Mouse (Mus musculus): ENCODE measurements around the gene Nsg2. TPM values are rescaled to one million over a fixed set of nuclear protein-coding genes. Genes with fewer than 3 reads are reported as not detected.

The Nsg2 gene
- polyA plus RNA-seq (2014; fragmentation: Nextera tagmentation; extraction: Ambion mirVana) = 8.0 and 9.8 TPM in 2 replicates

GRCm38 (mm10) chr11:32000281-32000680 is at the start of gene Nsg2:
TSS of gene Nsg2 (plus strand) at chr11:32000463.
- Histone ChIP-seq H3K9me3 (replicated peaks; ENCODE audit: control insufficient read depth, low read length) (no peaks in the 10 kb centered on the region), H3K4me2 (ENCODE audit: low read depth, low read length) (peak within 1 kb of the TSS; percentile 49), H3K9ac (replicated peaks; ENCODE audit: low read length) (peak within 1 kb of the TSS; percentile 43), H3K4me1 (ENCODE audit: control insufficient read depth, insufficient read depth, low read length) (peaks cover 3% of the 10 kb centered on the region), H3K27ac (replicated peaks; ENCODE audit: low read depth, low read length) (no peak within 1 kb of the TSS), H3K4me3 (ENCODE audit: low read depth, low read length) (peak within 1 kb of the TSS; percentile 14; the same call in 1 of the 2 replicates), H3K36me3 (replicated peaks; ENCODE audit: control insufficient read depth, insufficient read depth, low read depth, low read length) (no peaks in the 10 kb centered on the region), H3K27me3 (ENCODE audit: control insufficient read depth, insufficient read depth, low read length) (no peaks in the 10 kb centered on the region)
- ATAC-seq (replicated peaks; ENCODE audit: insufficient number of reproducible peaks, low FRiP score, low TSS enrichment, low read depth) (peak; percentile 60; the same call in 1 of the 2 replicates), DNase-seq (ENCODE audit: low spot score) (peak; percentile 87)
- WGBS = under 1% methylated on average over 16 of the region's 16 CpGs

DNA sequence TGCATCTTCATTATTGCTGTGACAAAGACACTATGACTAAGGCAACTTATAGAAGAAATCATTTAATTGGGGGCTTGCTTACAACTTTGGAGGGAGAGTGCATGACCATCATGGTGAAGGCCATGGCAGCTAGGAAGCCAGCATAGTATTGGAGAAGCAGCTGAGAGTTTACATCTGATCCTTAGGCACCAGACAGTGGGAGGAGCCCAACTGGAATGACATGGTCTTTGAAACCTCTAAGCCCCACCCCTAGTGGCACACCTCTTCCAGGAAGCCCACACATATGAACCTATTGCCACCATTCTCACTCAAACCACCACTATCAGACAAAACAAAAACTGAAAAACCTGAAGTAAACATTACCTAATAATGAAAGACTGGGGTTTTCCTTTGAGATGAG is 40.2 kb upstream of the Nsg2 start:
- ATAC-seq (replicated peaks; ENCODE audit: insufficient number of reproducible peaks, low FRiP score, low TSS enrichment, low read depth) (no peak), DNase-seq (ENCODE audit: low spot score) (no peak)
- no peak overlapping the region for H3K4me2 ChIP-seq (ENCODE audit: low read depth, low read length)
- no peaks in the 10 kb centered on the region for H3K27me3 ChIP-seq (ENCODE audit: control insufficient read depth, insufficient read depth, low read length)
- no peaks in the 10 kb centered on the region for H3K9me3 ChIP-seq (replicated peaks; ENCODE audit: control insufficient read depth, low read length)
- no peak overlapping the region for H3K27ac ChIP-seq (replicated peaks; ENCODE audit: low read depth, low read length)
- H3K36me3 ChIP-seq (replicated peaks; ENCODE audit: control insufficient read depth, insufficient read depth, low read depth, low read length) = no peaks in the 10 kb centered on the region
- H3K9ac ChIP-seq (replicated peaks; ENCODE audit: low read length) = no peak overlapping the region
- H3K4me1 ChIP-seq (ENCODE audit: control insufficient read depth, insufficient read depth, low read length) = no peaks in the 10 kb centered on the region
- H3K4me3 ChIP-seq (ENCODE audit: low read depth, low read length) = no peak overlapping the region

- DNase-seq (ENCODE audit: low spot score) = no peak
- ATAC-seq (replicated peaks; ENCODE audit: insufficient number of reproducible peaks, low FRiP score, low TSS enrichment, low read depth) = no peak
- Histone ChIP-seq H3K9me3 (replicated peaks; ENCODE audit: control insufficient read depth, low read length) (no peaks in the 10 kb centered on the region), H3K27me3 (ENCODE audit: control insufficient read depth, insufficient read depth, low read length) (no peaks in the 10 kb centered on the region), H3K4me2 (ENCODE audit: low read depth, low read length) (no peak overlapping the region), H3K36me3 (replicated peaks; ENCODE audit: control insufficient read depth, insufficient read depth, low read depth, low read length) (no peaks in the 10 kb centered on the region), H3K27ac (replicated peaks; ENCODE audit: low read depth, low read length) (no peak overlapping the region), H3K9ac (replicated peaks; ENCODE audit: low read length) (no peak overlapping the region), H3K4me3 (ENCODE audit: low read depth, low read length) (no peak overlapping the region), H3K4me1 (ENCODE audit: control insufficient read depth, insufficient read depth, low read length) (no peaks in the 10 kb centered on the region)
- WGBS = 95% methylated on average over 1 of the region's 1 CpGs
Measured at GRCm38 (mm10) chr11:31963993-31964392, 36.3 kb upstream of the Nsg2 start.

DNA sequence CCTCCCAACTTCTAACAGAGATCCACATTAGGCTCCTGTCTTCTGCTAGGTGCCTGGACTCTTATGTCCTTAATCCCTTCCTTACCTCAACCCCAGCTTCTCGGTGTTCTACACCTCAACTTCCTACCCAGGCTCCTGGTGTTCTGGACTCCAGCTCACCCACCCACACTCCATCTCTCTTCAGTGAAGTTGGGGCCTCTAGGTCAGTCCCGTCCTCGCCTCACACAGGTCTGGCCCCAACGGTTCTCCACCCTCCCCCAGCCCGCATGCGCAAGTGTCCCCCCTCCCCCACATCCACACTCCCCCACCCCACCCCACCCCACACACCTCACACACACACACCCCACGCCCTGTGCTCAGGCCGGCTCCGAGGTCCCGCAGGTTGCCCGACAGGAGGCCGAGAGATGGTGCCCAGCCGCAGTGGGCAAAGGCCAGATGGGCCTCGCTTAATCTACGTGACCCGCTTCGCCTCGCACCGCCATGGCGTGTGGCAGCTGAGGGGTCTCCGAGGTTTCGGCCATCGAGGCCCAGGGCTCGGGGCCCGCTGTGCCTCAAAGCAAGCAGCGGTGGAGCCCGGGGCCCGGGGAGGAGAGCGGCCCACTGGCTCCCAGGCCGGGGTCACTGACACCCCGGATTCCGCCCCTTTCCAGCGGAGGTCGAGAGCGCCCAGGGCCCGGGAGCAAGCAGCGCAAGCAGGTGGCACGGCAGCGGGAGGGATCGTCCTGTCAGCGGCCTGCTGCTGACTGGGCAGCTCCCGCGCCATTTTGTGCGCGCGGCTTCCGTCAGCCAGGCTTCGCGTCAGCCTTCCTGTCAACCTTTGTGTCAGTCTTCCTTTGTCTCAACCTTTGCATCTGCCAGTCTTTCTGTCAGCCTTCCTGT is 34.8 kb upstream of the Nsg2 start, which contains the start of gene 4930524B15Rik:
TSS of gene 4930524B15Rik (plus strand) at position 337 of the 879 bp plus-strand sequence.
- Histone ChIP-seq H3K9me3 (replicated peaks; ENCODE audit: control insufficient read depth, low read length) (no peaks in the 10 kb centered on the region), H3K36me3 (replicated peaks; ENCODE audit: control insufficient read depth, insufficient read depth, low read depth, low read length) (no peaks in the 10 kb centered on the region), H3K27me3 (ENCODE audit: control insufficient read depth, insufficient read depth, low read length) (no peaks in the 10 kb centered on the region), H3K27ac (replicated peaks; ENCODE audit: low read depth, low read length) (no peak within 1 kb of the TSS), H3K9ac (replicated peaks; ENCODE audit: low read length) (peak within 1 kb of the TSS; percentile 56), H3K4me2 (ENCODE audit: low read depth, low read length) (peak within 1 kb of the TSS; percentile 54), H3K4me3 (ENCODE audit: low read depth, low read length) (peak within 1 kb of the TSS; percentile 17; the same call in 1 of the 2 replicates), H3K4me1 (ENCODE audit: control insufficient read depth, insufficient read depth, low read length) (no peaks in the 10 kb centered on the region)
- DNase-seq (ENCODE audit: low spot score) (peak; percentile 43), ATAC-seq (replicated peaks; ENCODE audit: insufficient number of reproducible peaks, low FRiP score, low TSS enrichment, low read depth) (peak; percentile 65; the same call in 1 of the 2 replicates)
- WGBS = 47% methylated on average over 44 of the region's 49 CpGs

DNA sequence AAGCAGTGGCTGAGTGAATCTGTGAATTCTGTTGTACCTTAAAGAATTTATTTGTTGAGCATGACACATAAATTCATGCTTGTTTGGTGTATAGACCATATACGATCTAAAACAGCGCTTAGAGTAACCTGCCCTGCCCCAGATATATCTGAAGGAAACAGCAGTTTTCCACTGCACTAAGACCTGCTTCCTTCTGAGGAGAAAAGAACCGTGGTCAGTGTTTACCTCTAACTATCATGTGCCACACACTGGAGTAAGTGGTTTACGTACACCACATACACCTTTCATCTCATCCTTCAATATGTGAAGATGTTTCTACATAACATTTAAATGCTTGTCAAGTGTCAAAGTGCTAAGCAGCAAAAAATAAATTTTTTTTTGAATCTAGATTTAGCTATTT is 26.1 kb upstream of the Nsg2 start:
- no peak for ATAC-seq (replicated peaks; ENCODE audit: insufficient number of reproducible peaks, low FRiP score, low TSS enrichment, low read depth)
- Histone ChIP-seq H3K4me2 (ENCODE audit: low read depth, low read length) (no peak overlapping the region), H3K4me3 (ENCODE audit: low read depth, low read length) (no peak overlapping the region), H3K9ac (replicated peaks; ENCODE audit: low read length) (no peak overlapping the region), H3K9me3 (replicated peaks; ENCODE audit: control insufficient read depth, low read length) (no peaks in the 10 kb centered on the region), H3K27ac (replicated peaks; ENCODE audit: low read depth, low read length) (no peak overlapping the region), H3K27me3 (ENCODE audit: control insufficient read depth, insufficient read depth, low read length) (no peaks in the 10 kb centered on the region), H3K4me1 (ENCODE audit: control insufficient read depth, insufficient read depth, low read length) (no peaks in the 10 kb centered on the region), H3K36me3 (replicated peaks; ENCODE audit: control insufficient read depth, insufficient read depth, low read depth, low read length) (no peaks in the 10 kb centered on the region)
- DNase-seq (ENCODE audit: low spot score) = no peak
- 85% methylated on average over 4 of the region's 4 CpGs for WGBS

DNA sequence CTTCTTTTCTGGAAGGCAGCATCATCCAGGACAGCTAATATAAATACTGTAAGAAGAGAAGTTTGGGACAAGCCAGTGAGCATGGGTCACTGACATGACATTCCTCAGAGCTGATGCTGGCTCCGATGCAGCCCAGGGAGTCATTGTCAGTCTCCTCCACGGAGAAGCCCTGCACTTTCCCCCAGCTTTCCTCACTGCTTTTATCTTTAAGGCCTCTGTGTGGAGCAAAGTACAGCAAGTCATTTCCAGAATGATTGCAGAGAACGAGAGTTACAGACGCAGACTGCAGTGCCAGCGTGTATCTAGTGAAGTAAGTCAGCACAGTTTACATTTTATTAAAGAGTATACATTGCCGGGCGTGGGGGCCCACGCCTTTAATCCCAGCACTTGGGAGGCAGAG is 25.4 kb upstream of the Nsg2 start:
- no peak overlapping the region for H3K9ac ChIP-seq (replicated peaks; ENCODE audit: low read length)
- no peaks in the 10 kb centered on the region for H3K4me1 ChIP-seq (ENCODE audit: control insufficient read depth, insufficient read depth, low read length)
- H3K4me3 ChIP-seq (ENCODE audit: low read depth, low read length) = no peak overlapping the region
- H3K27ac ChIP-seq (replicated peaks; ENCODE audit: low read depth, low read length) = no peak overlapping the region
- no peaks in the 10 kb centered on the region for H3K9me3 ChIP-seq (replicated peaks; ENCODE audit: control insufficient read depth, low read length)
- WGBS = 61% methylated on average over 8 of the region's 8 CpGs
- H3K27me3 ChIP-seq (ENCODE audit: control insufficient read depth, insufficient read depth, low read length) = no peaks in the 10 kb centered on the region
- no peak for DNase-seq (ENCODE audit: low spot score)
- no peak overlapping the region for H3K4me2 ChIP-seq (ENCODE audit: low read depth, low read length)
- no peaks in the 10 kb centered on the region for H3K36me3 ChIP-seq (replicated peaks; ENCODE audit: control insufficient read depth, insufficient read depth, low read depth, low read length)
- no peak for ATAC-seq (replicated peaks; ENCODE audit: insufficient number of reproducible peaks, low FRiP score, low TSS enrichment, low read depth)

- no peaks in the 10 kb centered on the region for H3K9me3 ChIP-seq (replicated peaks; ENCODE audit: control insufficient read depth, low read length)
- no peaks in the 10 kb centered on the region for H3K36me3 ChIP-seq (replicated peaks; ENCODE audit: control insufficient read depth, insufficient read depth, low read depth, low read length)
- no peaks in the 10 kb centered on the region for H3K27me3 ChIP-seq (ENCODE audit: control insufficient read depth, insufficient read depth, low read length)
- no peak for ATAC-seq (replicated peaks; ENCODE audit: insufficient number of reproducible peaks, low FRiP score, low TSS enrichment, low read depth)
- H3K27ac ChIP-seq (replicated peaks; ENCODE audit: low read depth, low read length) = no peak overlapping the region
- no peaks in the 10 kb centered on the region for H3K4me1 ChIP-seq (ENCODE audit: control insufficient read depth, insufficient read depth, low read length)
- H3K9ac ChIP-seq (replicated peaks; ENCODE audit: low read length) = no peak overlapping the region
- no peak for DNase-seq (ENCODE audit: low spot score)
- H3K4me3 ChIP-seq (ENCODE audit: low read depth, low read length) = no peak overlapping the region
- no peak overlapping the region for H3K4me2 ChIP-seq (ENCODE audit: low read depth, low read length)
- 82% methylated on average over 5 of the region's 5 CpGs for WGBS
Measured at GRCm38 (mm10) chr11:31975678-31976077, 24.6 kb upstream of the Nsg2 start.

- no peaks in the 10 kb centered on the region for H3K4me1 ChIP-seq (ENCODE audit: control insufficient read depth, insufficient read depth, low read length)
- H3K27ac ChIP-seq (replicated peaks; ENCODE audit: low read depth, low read length) = no peak overlapping the region
- 79% methylated on average over 5 of the region's 5 CpGs for WGBS
- ATAC-seq (replicated peaks; ENCODE audit: insufficient number of reproducible peaks, low FRiP score, low TSS enrichment, low read depth) (no peak), DNase-seq (ENCODE audit: low spot score) (no peak)
- H3K9me3 ChIP-seq (replicated peaks; ENCODE audit: control insufficient read depth, low read length) = no peaks in the 10 kb centered on the region
- H3K4me3 ChIP-seq (ENCODE audit: low read depth, low read length) = no peak overlapping the region
- H3K27me3 ChIP-seq (ENCODE audit: control insufficient read depth, insufficient read depth, low read length) = no peaks in the 10 kb centered on the region
- H3K9ac ChIP-seq (replicated peaks; ENCODE audit: low read length) = no peak overlapping the region
- H3K4me2 ChIP-seq (ENCODE audit: low read depth, low read length) = no peak overlapping the region
- H3K36me3 ChIP-seq (replicated peaks; ENCODE audit: control insufficient read depth, insufficient read depth, low read depth, low read length) = no peaks in the 10 kb centered on the region
Measured at GRCm38 (mm10) chr11:31976137-31976536, 24.1 kb upstream of the Nsg2 start.
